Mouse (Mus musculus): ENCODE measurements around the gene Lsm14b.

Lsm14b gene

GRCm38 (mm10) chr2:180005656-180006351 lies 19.0 kb upstream of the Lsm14b start:
- TF ChIP-seq POU5F1 (IDR thresholded peaks at IDR 0.05; ENCODE audit: borderline replicate concordance, low read length): no peak
- no peak for TF ChIP-seq CTCF (conservative IDR thresholded peaks at IDR 0.05; ENCODE audit: low read length)
- no peak for TF ChIP-seq NANOG (IDR thresholded peaks at IDR 0.05; ENCODE audit: borderline replicate concordance, low read length)
- peaks cover 10% of the 10 kb centered on the region; the same call in 1 of the 2 replicates for H3K27me3 ChIP-seq (ENCODE audit: insufficient read depth, low read length)

GRCm38 (mm10) chr2:180006352-180007017 lies 18.3 kb upstream of the Lsm14b start:
- TF ChIP-seq CTCF (conservative IDR thresholded peaks at IDR 0.05; ENCODE audit: low read length): no peak
- no peak for TF ChIP-seq POU5F1 (IDR thresholded peaks at IDR 0.05; ENCODE audit: borderline replicate concordance, low read length)
- TF ChIP-seq NANOG (IDR thresholded peaks at IDR 0.05; ENCODE audit: borderline replicate concordance, low read length): no peak

More at GRCm38 (mm10) chr2:180005656-180006351, 19.0 kb upstream of the Lsm14b start:
- H3K36me3 ChIP-seq (ENCODE audit: insufficient read depth, low read length): no peaks in the 10 kb centered on the region
- H3K4me3 ChIP-seq (replicated peaks; ENCODE audit: low read length): no peak overlapping the region
- H3K4me1 ChIP-seq (replicated peaks; ENCODE audit: low read depth, low read length): peaks cover 28% of the 10 kb centered on the region
- H3K9me3 ChIP-seq (ENCODE audit: low read length): peaks cover 4% of the 10 kb centered on the region; the same call in 1 of the 2 replicates

GRCm38 (mm10) chr2:180010686-180011085 lies 14.1 kb upstream of the Lsm14b start:
- peaks cover 14% of the 10 kb centered on the region for H3K27me3 ChIP-seq (ENCODE audit: insufficient read depth, low read length)
- H3K36me3 ChIP-seq (ENCODE audit: insufficient read depth, low read length): no peaks in the 10 kb centered on the region
- H3K9me3 ChIP-seq (ENCODE audit: low read length): peaks cover 4% of the 10 kb centered on the region; the same call in 1 of the 2 replicates
- peaks cover 50% of the 10 kb centered on the region for H3K4me1 ChIP-seq (replicated peaks; ENCODE audit: low read depth, low read length)
- TF ChIP-seq CTCF (conservative IDR thresholded peaks at IDR 0.05; ENCODE audit: low read length): no peak
- TF ChIP-seq POU5F1 (IDR thresholded peaks at IDR 0.05; ENCODE audit: borderline replicate concordance, low read length): no peak
- no peak for TF ChIP-seq NANOG (IDR thresholded peaks at IDR 0.05; ENCODE audit: borderline replicate concordance, low read length)
- H3K4me3 ChIP-seq (replicated peaks; ENCODE audit: low read length): no peak overlapping the region

More at GRCm38 (mm10) chr2:180006352-180007017, 18.3 kb upstream of the Lsm14b start:
- H3K9me3 ChIP-seq (ENCODE audit: low read length): peaks cover 4% of the 10 kb centered on the region; the same call in 1 of the 2 replicates
- H3K4me3 ChIP-seq (replicated peaks; ENCODE audit: low read length): no peak overlapping the region
- no peaks in the 10 kb centered on the region for H3K36me3 ChIP-seq (ENCODE audit: insufficient read depth, low read length)
- peaks cover 10% of the 10 kb centered on the region; the same call in 1 of the 2 replicates for H3K27me3 ChIP-seq (ENCODE audit: insufficient read depth, low read length)
- H3K4me1 ChIP-seq (replicated peaks; ENCODE audit: low read depth, low read length): peaks cover 29% of the 10 kb centered on the region

- Histone ChIP-seq H3K9me3 (ENCODE audit: low read length) (peaks cover 4% of the 10 kb centered on the region; the same call in 1 of the 2 replicates), H3K36me3 (ENCODE audit: insufficient read depth, low read length) (no peaks in the 10 kb centered on the region), H3K4me3 (replicated peaks; ENCODE audit: low read length) (no peak overlapping the region), H3K4me1 (replicated peaks; ENCODE audit: low read depth, low read length) (peaks cover 45% of the 10 kb centered on the region), H3K27me3 (ENCODE audit: insufficient read depth, low read length) (peaks cover 10% of the 10 kb centered on the region)
- TF ChIP-seq POU5F1 (IDR thresholded peaks at IDR 0.05; ENCODE audit: borderline replicate concordance, low read length) (no peak), CTCF (conservative IDR thresholded peaks at IDR 0.05; ENCODE audit: low read length) (no peak), NANOG (IDR thresholded peaks at IDR 0.05; ENCODE audit: borderline replicate concordance, low read length) (no peak)
Observed at GRCm38 (mm10) chr2:180011370-180011769, 13.4 kb upstream of the Lsm14b start.

- peaks cover 4% of the 10 kb centered on the region; the same call in 1 of the 2 replicates for H3K9me3 ChIP-seq (ENCODE audit: low read length)
- H3K4me3 ChIP-seq (replicated peaks; ENCODE audit: low read length): no peak overlapping the region
- H3K36me3 ChIP-seq (ENCODE audit: insufficient read depth, low read length): no peaks in the 10 kb centered on the region
- TF ChIP-seq CTCF (conservative IDR thresholded peaks at IDR 0.05; ENCODE audit: low read length): no peak
- TF ChIP-seq POU5F1 (IDR thresholded peaks at IDR 0.05; ENCODE audit: borderline replicate concordance, low read length): no peak
- TF ChIP-seq NANOG (IDR thresholded peaks at IDR 0.05; ENCODE audit: borderline replicate concordance, low read length): no peak
- H3K4me1 ChIP-seq (replicated peaks; ENCODE audit: low read depth, low read length): peaks cover 50% of the 10 kb centered on the region
- H3K27me3 ChIP-seq (ENCODE audit: insufficient read depth, low read length): peaks cover 18% of the 10 kb centered on the region
Observed at GRCm38 (mm10) chr2:180013686-180014085, 11.1 kb upstream of the Lsm14b start.

GRCm38 (mm10) chr2:180017632-180018031 lies 7.2 kb upstream of the Lsm14b start:
- TF ChIP-seq NANOG (IDR thresholded peaks at IDR 0.05; ENCODE audit: borderline replicate concordance, low read length) (no peak), POU5F1 (IDR thresholded peaks at IDR 0.05; ENCODE audit: borderline replicate concordance, low read length) (no peak), CTCF (conservative IDR thresholded peaks at IDR 0.05; ENCODE audit: low read length) (no peak)
- H3K4me3 ChIP-seq (replicated peaks; ENCODE audit: low read length): no peak overlapping the region
- H3K9me3 ChIP-seq (ENCODE audit: low read length): no peaks in the 10 kb centered on the region
- no peaks in the 10 kb centered on the region for H3K36me3 ChIP-seq (ENCODE audit: insufficient read depth, low read length)
- H3K4me1 ChIP-seq (replicated peaks; ENCODE audit: low read depth, low read length): peaks cover 41% of the 10 kb centered on the region
- peaks cover 57% of the 10 kb centered on the region for H3K27me3 ChIP-seq (ENCODE audit: insufficient read depth, low read length)

- Histone ChIP-seq H3K9me3 (ENCODE audit: low read length) (no peaks in the 10 kb centered on the region), H3K36me3 (ENCODE audit: insufficient read depth, low read length) (no peaks in the 10 kb centered on the region), H3K4me3 (replicated peaks; ENCODE audit: low read length) (no peak overlapping the region), H3K27me3 (ENCODE audit: insufficient read depth, low read length) (peaks cover 67% of the 10 kb centered on the region), H3K4me1 (replicated peaks; ENCODE audit: low read depth, low read length) (peaks cover 48% of the 10 kb centered on the region)
- no peak for TF ChIP-seq POU5F1 (IDR thresholded peaks at IDR 0.05; ENCODE audit: borderline replicate concordance, low read length)
- TF ChIP-seq CTCF (conservative IDR thresholded peaks at IDR 0.05; ENCODE audit: low read length): no peak
- no peak for TF ChIP-seq NANOG (IDR thresholded peaks at IDR 0.05; ENCODE audit: borderline replicate concordance, low read length)
Observed at GRCm38 (mm10) chr2:180018573-180018972, 6.2 kb upstream of the Lsm14b start.

- TF ChIP-seq POU5F1 (IDR thresholded peaks at IDR 0.05; ENCODE audit: borderline replicate concordance, low read length): no peak
- no peak for TF ChIP-seq NANOG (IDR thresholded peaks at IDR 0.05; ENCODE audit: borderline replicate concordance, low read length)
- no peak for TF ChIP-seq CTCF (conservative IDR thresholded peaks at IDR 0.05; ENCODE audit: low read length)
- H3K9me3 ChIP-seq (ENCODE audit: low read length): no peaks in the 10 kb centered on the region
- peaks cover 69% of the 10 kb centered on the region for H3K27me3 ChIP-seq (ENCODE audit: insufficient read depth, low read length)
- H3K36me3 ChIP-seq (ENCODE audit: insufficient read depth, low read length): no peaks in the 10 kb centered on the region
- H3K4me1 ChIP-seq (replicated peaks; ENCODE audit: low read depth, low read length): peaks cover 44% of the 10 kb centered on the region
- no peak overlapping the region for H3K4me3 ChIP-seq (replicated peaks; ENCODE audit: low read length)
Observed at GRCm38 (mm10) chr2:180020091-180020661, 4.6 kb upstream of the Lsm14b start.

Measured in E14TG2a.4 (cell line).